Mouse (Mus musculus) embryonic facial prominence, embryonic 14.5 days (tissue): Measurements from ENCODE around the gene Obp1a. TPM values are rescaled to one million over a fixed set of nuclear protein-coding genes. Genes with fewer than 3 reads are reported as not detected.

Experiments used
- ATAC-seq: fragments of 200-750 bp; cut with Nextera tagmentation; 2 replicates; pipeline ENCODE4 v1.8.0; 2017; ENCODE audit warnings: low read depth, moderate number of reproducible peaks, moderate TSS enrichment
- DNase-seq: peaks from one replicate; pipeline ENCODE4 v3.0.0-alpha.2; 2015; ENCODE audit warnings: low spot score
- H3K27ac ChIP-seq: fragments of 300-500 bp; sonication (generic); replicated peaks from 2 replicates; pipeline ENCODE4 v1.5.1; 2014; ENCODE audit warnings: low read depth, mild to moderate bottlenecking, low read length, moderate library complexity
- H3K27me3 ChIP-seq: fragments of 300-500 bp; sonication (generic); replicated peaks from 2 replicates; pipeline ENCODE4 v1.6.1; 2014; ENCODE audit warnings: low read length; ENCODE audit not compliant: control insufficient read depth, insufficient read depth
- H3K36me3 ChIP-seq: fragments of 300-500 bp; sonication (generic); 2 replicates; pipeline ENCODE4 v1.6.1; 2014; ENCODE audit warnings: low read length, mixed read lengths; ENCODE audit not compliant: control insufficient read depth, insufficient read depth
- H3K4me1 ChIP-seq: fragments of 300-500 bp; sonication (generic); 2 replicates; pipeline ENCODE4 v1.6.1; 2014; ENCODE audit warnings: antibody characterized with exemption, low read length; ENCODE audit not compliant: control insufficient read depth, insufficient read depth
- H3K4me2 ChIP-seq: fragments of 300-500 bp; sonication (generic); 2 replicates; pipeline ENCODE4 v1.6.1; 2014; ENCODE audit warnings: low read depth, mild to moderate bottlenecking, low read length, moderate library complexity, mixed read lengths
- H3K4me3 ChIP-seq: fragments of 300-500 bp; sonication (generic); 2 replicates; pipeline ENCODE4 v1.5.1; 2014; ENCODE audit warnings: low read depth, mild to moderate bottlenecking, low read length
- H3K9ac ChIP-seq: fragments of 300-500 bp; sonication (generic); 2 replicates; pipeline ENCODE4 v1.6.1; 2014; ENCODE audit warnings: low read depth, mild to moderate bottlenecking, low read length, moderate library complexity, mixed read lengths
- H3K9me3 ChIP-seq: fragments of 300-500 bp; sonication (generic); 2 replicates; pipeline ENCODE4 v1.6.1; 2016; ENCODE audit warnings: low read length; ENCODE audit not compliant: control insufficient read depth
- WGBS: fragments of 180-500 bp; shearing (Covaris S2); extraction: QIAGEN DNeasy Blood & Tissue Kit; methylation state at CpG from one replicate; pipeline ENCODE4 v1.1.7; 2014; 5-methylcytosine and 5-hydroxymethylcytosine counted together
- polyA plus RNA-seq: library from polyadenylated mRNA; unstranded; fragments of >200 nt; fragmentation: Nextera tagmentation; extraction: Ambion mirVana; gene quantifications from 2 replicates; pipeline ENCODE4 v1.2.1, GENCODE M21; 2014

Obp1a gene
- polyA plus RNA-seq: not detected in 2 replicates

- H3K4me1 ChIP-seq: no peaks in the 10 kb centered on the region
- H3K9ac ChIP-seq: no peak within 1 kb of the TSS
- DNase-seq (no peak), ATAC-seq (no peak)
- no peak within 1 kb of the TSS for H3K4me3 ChIP-seq
- H3K9me3 ChIP-seq: no peaks in the 10 kb centered on the region
- no peaks in the 10 kb centered on the region for H3K36me3 ChIP-seq
- no peak within 1 kb of the TSS for H3K27ac ChIP-seq
- H3K4me2 ChIP-seq: no peak within 1 kb of the TSS
- no peaks in the 10 kb centered on the region for H3K27me3 ChIP-seq
Measured at GRCm38 (mm10) chrX:78091274-78091673, at the start of gene Obp1a. Obp1a (minus strand) TSS chrX:78091374.

DNA sequence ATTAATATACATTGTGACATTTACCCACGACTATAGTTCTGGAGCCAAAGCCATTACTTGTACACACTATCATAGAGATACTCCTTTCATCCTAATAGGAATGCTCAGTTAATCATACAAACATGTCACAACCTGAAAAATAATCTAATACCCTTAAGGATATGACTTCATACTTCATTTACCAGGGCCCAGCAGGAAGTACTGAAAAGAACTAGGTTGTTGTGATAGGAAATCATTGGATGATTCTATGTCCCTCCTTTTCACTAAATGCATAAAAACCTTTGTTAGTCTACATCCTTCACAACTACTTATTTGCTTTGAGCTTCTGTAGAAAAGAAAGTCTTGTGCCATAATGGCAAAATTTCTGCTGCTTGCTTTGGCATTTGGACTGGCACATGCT is 34.0 kb upstream of the Obp1a start, which contains the start of gene Gm5938:
Gene Gm5938 (plus strand): TSS at position 301 of the 400 bp plus-strand sequence.
- Histone ChIP-seq H3K36me3 (no peaks in the 10 kb centered on the region), H3K27ac (no peak within 1 kb of the TSS), H3K4me1 (no peaks in the 10 kb centered on the region), H3K9me3 (no peaks in the 10 kb centered on the region), H3K27me3 (no peaks in the 10 kb centered on the region), H3K9ac (no peak within 1 kb of the TSS), H3K4me2 (no peak within 1 kb of the TSS), H3K4me3 (no peak within 1 kb of the TSS)
- DNase-seq: no peak
- 70% methylated on average over 1 of the region's 1 CpGs for WGBS
- ATAC-seq: no peak

Other genes with a start within 250 kb of the Obp1a start
- not detected in 2 replicates for gene Pbsn, start 237.8 kb downstream of the Obp1a start, polyA plus RNA-seq
- not detected in 2 replicates for gene Gm14744, start 226.6 kb downstream of the Obp1a start, polyA plus RNA-seq
- not detected in 2 replicates for gene 5430402E10Rik, start 166.3 kb downstream of the Obp1a start, polyA plus RNA-seq
- not detected in 2 replicates for gene Gm5938, start 34.1 kb upstream of the Obp1a start, polyA plus RNA-seq
- gene Obp1b, start 95.4 kb upstream of the Obp1a start, polyA plus RNA-seq: not detected in 2 replicates
- gene Gm14743, start 154.5 kb upstream of the Obp1a start, polyA plus RNA-seq: not detected in 2 replicates